Mouse (Mus musculus) intestine, embryonic 14.5 days (tissue): Measurements from ENCODE around the gene Drd4. TPM values are rescaled to one million over a fixed set of nuclear protein-coding genes. Genes with fewer than 3 reads are reported as not detected.
A peak's percentile ranks its signal among the peaks of the same experiment; 100 is the strongest.

Source experiments
- ATAC-seq: fragments of 200-750 bp; cut with Nextera tagmentation; replicated peaks from 2 replicates; pipeline ENCODE4 v1.8.0; 2017; ENCODE audit warnings: low read depth, moderate number of reproducible peaks, moderate TSS enrichment, moderate library complexity; ENCODE audit not compliant: low FRiP score, low TSS enrichment
- DNase-seq: peaks from one replicate; pipeline ENCODE4 v3.0.0-alpha.2; 2018; ENCODE audit warnings: low spot score
- H3K27ac ChIP-seq: fragments of 300-500 bp; sonication (generic); 2 replicates; pipeline ENCODE4 v1.5.1; 2014; ENCODE audit warnings: low read depth, mild to moderate bottlenecking, control low read depth
- H3K27me3 ChIP-seq: fragments of 300-500 bp; sonication (generic); replicated peaks from 2 replicates; pipeline ENCODE4 v1.6.1; 2014; ENCODE audit warnings: low read length, control low read depth; ENCODE audit not compliant: control insufficient read depth, insufficient read depth
- H3K36me3 ChIP-seq: fragments of 300-500 bp; sonication (generic); 2 replicates; pipeline ENCODE4 v1.6.1; 2014; ENCODE audit warnings: low read length, control low read depth; ENCODE audit not compliant: control insufficient read depth, insufficient read depth
- H3K4me1 ChIP-seq: fragments of 300-500 bp; sonication (generic); replicated peaks from 2 replicates; pipeline ENCODE4 v1.6.1; 2014; ENCODE audit warnings: low read length, control low read depth, mixed read lengths; ENCODE audit not compliant: control insufficient read depth, insufficient read depth
- H3K4me2 ChIP-seq: fragments of 300-500 bp; sonication (generic); 2 replicates; pipeline ENCODE4 v1.6.1; 2014; ENCODE audit warnings: low read length
- H3K4me3 ChIP-seq: fragments of 300-500 bp; sonication (generic); 2 replicates; pipeline ENCODE4 v1.5.1; 2014; ENCODE audit warnings: low read depth, low read length, control low read depth, mixed read lengths
- H3K9ac ChIP-seq: fragments of 300-500 bp; sonication (generic); 2 replicates; pipeline ENCODE4 v1.6.1; 2014; ENCODE audit warnings: mild to moderate bottlenecking, low read length
- H3K9me3 ChIP-seq: fragments of 300-500 bp; sonication (generic); 2 replicates; pipeline ENCODE4 v1.6.1; 2016; ENCODE audit warnings: low read length, control low read depth; ENCODE audit not compliant: control insufficient read depth
- WGBS: fragments of 180-500 bp; shearing (Covaris S2); extraction: QIAGEN DNeasy Blood & Tissue Kit; methylation state at CpG from one replicate; pipeline ENCODE4 v1.1.7; 2014; 5-methylcytosine and 5-hydroxymethylcytosine counted together
- polyA plus RNA-seq: library from polyadenylated mRNA; unstranded; fragments of >200 nt; fragmentation: Nextera tagmentation; extraction: Ambion mirVana; gene quantifications from 2 replicates; pipeline ENCODE4 v1.2.1, GENCODE M21; 2014

The Drd4 gene
- polyA plus RNA-seq, 1 experiment from 2014 or later, result 0.93 TPM

DNA sequence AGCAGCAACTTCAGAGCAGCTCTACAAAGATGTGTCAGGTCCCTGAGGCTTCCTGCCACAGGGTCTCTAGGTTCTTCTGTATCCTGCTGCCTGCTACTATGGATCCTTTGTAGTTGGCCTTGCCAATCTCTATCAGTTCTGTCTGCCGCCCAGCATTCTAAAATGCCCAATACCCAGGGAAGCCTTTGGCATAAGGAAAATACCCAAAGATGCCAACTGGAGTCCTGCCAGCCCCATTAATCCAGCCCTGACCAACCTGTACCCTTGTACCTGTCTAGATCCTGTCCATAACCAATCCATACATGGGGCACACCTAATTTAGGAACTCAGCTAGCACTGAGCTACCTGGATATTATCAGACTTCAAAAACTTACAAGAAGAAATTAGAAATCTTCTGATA is 32.9 kb downstream of the Drd4 start:
- 85% methylated on average over 1 of the region's 1 CpGs for WGBS
- ATAC-seq, result no peak

DNA sequence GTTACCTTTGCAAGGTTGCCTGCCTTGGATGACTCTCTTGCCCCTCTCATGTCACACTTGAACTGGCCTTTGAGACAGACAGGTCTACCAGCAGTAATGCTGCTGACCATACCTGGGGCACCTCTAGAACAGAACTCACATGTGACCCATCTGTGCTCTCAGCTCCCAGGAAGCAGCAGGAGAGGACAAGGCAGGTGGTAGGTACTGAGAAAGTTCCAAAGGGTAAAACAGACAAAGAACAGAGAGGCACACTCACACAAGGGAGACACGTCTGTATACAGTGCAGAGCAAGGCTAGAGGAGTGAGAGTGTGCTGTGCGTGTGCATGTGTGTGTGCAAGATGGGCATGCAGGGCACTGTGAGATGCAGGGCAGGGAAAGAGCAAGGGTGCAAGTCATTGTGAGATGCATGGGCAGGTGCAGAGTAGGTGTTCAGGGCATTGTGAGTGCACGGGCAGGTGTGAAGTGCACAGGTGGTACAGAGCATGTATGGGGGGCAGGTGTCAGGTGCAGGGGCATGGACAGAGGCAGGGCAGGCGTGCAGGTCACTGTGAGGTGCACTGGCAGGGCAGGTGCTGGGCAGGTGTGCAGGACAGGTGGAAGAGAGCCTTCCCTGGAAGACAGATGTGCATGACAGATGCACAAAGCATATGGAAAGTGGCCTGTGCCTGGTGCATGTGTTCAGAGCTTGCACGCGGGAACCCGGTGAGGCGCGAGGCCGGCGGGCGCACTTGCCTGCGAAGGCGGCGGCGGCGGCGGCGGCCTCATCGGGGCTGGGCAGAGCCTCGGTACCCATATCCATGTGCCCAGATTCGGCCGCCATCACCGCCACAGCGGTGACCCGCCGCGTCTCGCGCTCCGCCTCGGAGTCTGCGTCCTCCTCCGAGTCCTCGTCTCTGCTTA is 35.0 kb downstream of the Drd4 start:
- Histone ChIP-seq H3K4me1 (peaks cover 15% of the 10 kb centered on the region), H3K27ac (peak overlapping the region; percentile 100), H3K9me3 (no peaks in the 10 kb centered on the region), H3K36me3 (peaks cover 22% of the 10 kb centered on the region), H3K27me3 (no peaks in the 10 kb centered on the region), H3K9ac (peak overlapping the region; percentile 94), H3K4me2 (peak overlapping the region; percentile 99), H3K4me3 (peak overlapping the region; percentile 56)
- ATAC-seq, result peak; percentile 18
- WGBS, result 3% methylated on average over 35 of the region's 35 CpGs
- peak; percentile 66 for DNase-seq

More for the DNA sequence above, 32.9 kb downstream of the Drd4 start:
- Histone ChIP-seq H3K4me3 (no peak overlapping the region), H3K27me3 (no peaks in the 10 kb centered on the region), H3K36me3 (peaks cover 44% of the 10 kb centered on the region), H3K27ac (no peak overlapping the region), H3K9ac (no peak overlapping the region), H3K4me2 (no peak overlapping the region), H3K9me3 (no peaks in the 10 kb centered on the region), H3K4me1 (peaks cover 15% of the 10 kb centered on the region)
- DNase-seq, result no peak

DNA sequence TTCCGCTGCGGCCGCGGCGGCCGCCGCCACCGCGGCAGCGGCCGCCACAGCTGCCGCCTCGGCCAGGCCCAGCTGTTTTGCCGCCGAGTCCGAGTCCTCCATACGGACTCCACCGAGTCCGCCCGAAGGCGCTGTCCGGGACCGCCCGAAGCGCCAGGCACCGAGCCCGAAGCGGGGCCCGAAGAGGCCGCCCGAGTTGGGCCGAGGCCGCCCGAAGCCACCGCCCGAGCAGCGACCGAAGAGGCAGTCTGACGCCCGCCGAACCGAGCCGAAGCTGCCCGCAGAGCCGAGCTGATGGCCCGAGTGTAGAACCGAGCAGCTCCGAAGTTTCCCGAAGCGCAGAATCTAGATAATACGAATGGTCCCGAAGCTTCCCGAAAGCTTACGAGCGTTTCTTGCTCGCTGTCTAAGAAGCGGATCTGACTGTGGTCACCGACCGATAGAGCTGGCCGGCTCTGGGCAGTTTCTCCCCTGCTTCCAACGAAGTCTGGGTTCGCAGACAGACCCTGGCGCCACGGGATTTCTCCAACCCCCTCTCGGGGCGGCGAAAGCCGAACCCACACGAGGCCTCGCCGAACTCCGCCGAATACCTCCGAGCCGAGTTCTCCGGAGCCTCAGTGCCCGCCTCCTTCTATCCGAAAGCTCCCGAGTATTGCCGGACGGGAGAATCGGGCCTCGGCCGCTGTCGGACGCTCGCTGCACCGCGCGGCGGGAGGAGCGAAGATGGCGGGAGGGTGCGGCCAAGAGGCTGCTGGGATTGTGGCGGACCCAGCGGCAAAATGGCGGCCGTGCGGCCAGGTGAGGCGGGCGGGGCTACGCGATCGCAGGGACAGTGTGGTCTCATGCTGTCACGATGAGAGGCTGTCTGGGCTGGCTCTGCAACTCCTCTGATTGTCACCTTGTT is 35.9 kb downstream of the Drd4 start, which contains the start of the genes Deaf1 and Tmem80:
TSS of gene Deaf1 (minus strand) at position 222 of the 904 bp plus-strand sequence.
TSS of gene Tmem80 (plus strand) at position 271 of the 904 bp plus-strand sequence.
- ATAC-seq, result peak; percentile 95
- Histone ChIP-seq H3K27ac (peak within 1 kb of the TSS; percentile 100), H3K9ac (peak within 1 kb of the TSS; percentile 94), H3K4me2 (peak within 1 kb of the TSS; percentile 99), H3K36me3 (peaks cover 14% of the 10 kb centered on the region), H3K9me3 (no peaks in the 10 kb centered on the region), H3K4me3 (peak within 1 kb of the TSS; percentile 56), H3K27me3 (no peaks in the 10 kb centered on the region), H3K4me1 (peaks cover 15% of the 10 kb centered on the region)
- peak; percentile 98 for DNase-seq
- WGBS, result under 1% methylated on average over 104 of the region's 105 CpGs

DNA sequence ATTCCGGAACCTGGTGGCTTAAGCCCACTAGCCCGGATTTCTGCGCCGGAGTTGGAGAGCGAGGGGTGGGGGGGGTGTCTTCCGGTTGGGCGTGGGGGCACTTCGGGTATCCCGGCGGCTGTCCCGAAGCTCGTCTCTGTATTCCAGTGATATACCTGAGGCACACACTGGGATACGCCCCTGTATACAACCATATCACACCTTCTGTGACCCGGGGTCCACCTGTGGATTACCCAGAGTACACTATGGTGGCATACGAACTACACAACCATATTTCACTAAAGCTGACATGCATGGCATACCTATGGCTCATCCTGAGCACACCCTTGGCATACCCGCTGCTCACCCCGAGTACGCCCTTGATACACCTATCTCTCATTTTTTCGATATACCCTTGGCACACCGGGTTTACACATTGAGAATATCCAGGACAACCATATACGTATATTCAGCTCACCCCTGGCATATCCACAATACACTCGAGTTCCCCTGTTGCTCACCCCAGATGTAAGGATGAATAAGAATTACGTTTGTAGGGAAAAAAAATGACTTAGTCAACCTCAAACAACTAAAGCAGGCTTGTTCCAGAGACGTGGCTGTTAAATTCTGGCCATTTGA is 36.7 kb downstream of the Drd4 start:
- peak overlapping the region; percentile 99 for H3K4me2 ChIP-seq
- no peaks in the 10 kb centered on the region for H3K9me3 ChIP-seq
- 13% methylated on average over 24 of the region's 24 CpGs for WGBS
- ATAC-seq, result peak; percentile 44
- peaks cover 15% of the 10 kb centered on the region for H3K4me1 ChIP-seq
- peaks cover 14% of the 10 kb centered on the region for H3K36me3 ChIP-seq
- H3K27me3 ChIP-seq, result no peaks in the 10 kb centered on the region
- H3K4me3 ChIP-seq, result peak overlapping the region; percentile 56
- H3K27ac ChIP-seq, result peak overlapping the region; percentile 100
- no peak for DNase-seq
- H3K9ac ChIP-seq, result peak overlapping the region; percentile 94

DNA sequence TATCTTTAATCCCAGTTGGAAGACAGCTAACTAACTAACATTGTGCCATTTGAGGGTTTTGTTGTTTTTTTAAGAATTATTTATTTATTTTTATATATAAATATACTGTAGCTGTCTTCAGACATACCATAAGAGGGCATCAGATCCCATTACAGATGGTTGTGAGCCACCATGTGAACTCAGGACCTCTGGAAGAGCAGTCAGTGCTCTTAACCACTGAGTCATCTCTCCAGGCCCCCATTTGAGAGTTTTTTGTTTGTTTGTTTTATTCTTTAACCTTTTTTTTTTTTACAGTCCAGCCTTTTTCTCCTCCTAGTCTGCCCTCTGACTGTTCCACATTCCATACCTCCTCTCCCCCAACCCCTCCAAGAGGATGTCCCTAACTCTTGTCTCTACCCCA is 38.9 kb downstream of the Drd4 start:
- DNase-seq, result no peak
- ATAC-seq, result no peak

DNA sequence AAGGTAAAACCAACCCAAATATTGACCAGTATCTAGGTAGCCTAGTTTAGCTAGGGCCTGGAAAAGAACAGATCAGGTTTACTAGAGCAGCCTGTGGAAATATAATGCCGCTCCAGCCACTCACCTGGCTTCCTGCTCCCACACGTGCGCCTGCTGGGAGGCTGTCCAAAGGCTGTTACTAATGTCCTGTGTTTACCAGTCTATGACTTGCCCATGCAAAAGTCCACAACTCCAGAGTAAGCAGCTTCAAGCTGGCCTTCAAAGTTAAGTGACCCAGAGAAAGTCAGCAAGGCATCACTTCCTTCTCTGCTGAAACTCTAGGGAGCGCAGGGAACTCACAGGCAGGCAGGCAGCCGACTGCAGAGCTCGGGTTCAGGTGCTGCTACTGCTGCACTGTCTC is 40.2 kb downstream of the Drd4 start:
- H3K4me2 ChIP-seq, result no peak overlapping the region
- no peaks in the 10 kb centered on the region for H3K9me3 ChIP-seq
- no peaks in the 10 kb centered on the region for H3K27me3 ChIP-seq
- no peak for DNase-seq
- H3K27ac ChIP-seq, result no peak overlapping the region
- H3K36me3 ChIP-seq, result peaks cover 22% of the 10 kb centered on the region
- no peak for ATAC-seq
- 0 out of 2 replicates have a peak, but pooled peaks cover 4% of the 10 kb centered on the region for H3K4me1 ChIP-seq
- no peak overlapping the region for H3K9ac ChIP-seq
- 83% methylated on average over 6 of the region's 6 CpGs for WGBS
- H3K4me3 ChIP-seq, result no peak overlapping the region

More for the DNA sequence above, 38.9 kb downstream of the Drd4 start:
- H3K9me3 ChIP-seq, result no peaks in the 10 kb centered on the region
- H3K4me2 ChIP-seq, result no peak overlapping the region
- H3K4me3 ChIP-seq, result no peak overlapping the region
- H3K27ac ChIP-seq, result no peak overlapping the region
- H3K27me3 ChIP-seq, result no peaks in the 10 kb centered on the region
- H3K9ac ChIP-seq, result no peak overlapping the region
- H3K4me1 ChIP-seq, result peaks cover 15% of the 10 kb centered on the region
- peaks cover 22% of the 10 kb centered on the region for H3K36me3 ChIP-seq

DNA sequence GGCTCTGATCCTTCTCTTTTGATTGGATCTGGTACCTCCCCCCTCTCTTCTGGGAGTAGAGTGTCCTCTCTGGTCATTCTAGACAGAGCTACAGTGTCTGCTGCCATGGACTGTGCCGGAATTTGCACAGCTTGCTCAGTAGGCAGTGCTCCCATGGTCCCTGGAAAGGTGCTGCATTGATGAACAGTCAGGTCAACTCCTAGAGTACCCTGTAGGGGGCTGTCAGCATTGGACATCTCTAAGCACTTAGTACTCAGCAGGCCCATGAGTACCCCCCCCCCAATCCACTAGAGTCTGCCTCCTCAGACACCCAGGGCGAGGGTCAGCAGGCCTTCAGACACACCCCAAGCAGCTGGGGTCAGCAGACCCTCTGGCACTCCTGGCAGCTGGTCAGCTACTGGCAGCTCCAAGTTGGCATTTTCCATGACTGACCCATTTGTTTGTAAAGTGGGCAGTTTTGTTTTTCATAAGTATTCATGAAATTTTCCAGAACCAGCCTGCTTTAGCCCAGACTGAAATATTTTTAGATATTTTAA is 43.3 kb downstream of the Drd4 start:
- WGBS, result 74% methylated on average over 2 of the region's 2 CpGs
- Histone ChIP-seq H3K9me3 (no peaks in the 10 kb centered on the region), H3K4me3 (no peak overlapping the region), H3K4me2 (no peak overlapping the region), H3K4me1 (no peaks in the 10 kb centered on the region; the same call in 1 of the 2 replicates), H3K27me3 (no peaks in the 10 kb centered on the region), H3K36me3 (peaks cover 22% of the 10 kb centered on the region), H3K27ac (no peak overlapping the region), H3K9ac (no peak overlapping the region)
- no peak for DNase-seq
- no peak for ATAC-seq

DNA sequence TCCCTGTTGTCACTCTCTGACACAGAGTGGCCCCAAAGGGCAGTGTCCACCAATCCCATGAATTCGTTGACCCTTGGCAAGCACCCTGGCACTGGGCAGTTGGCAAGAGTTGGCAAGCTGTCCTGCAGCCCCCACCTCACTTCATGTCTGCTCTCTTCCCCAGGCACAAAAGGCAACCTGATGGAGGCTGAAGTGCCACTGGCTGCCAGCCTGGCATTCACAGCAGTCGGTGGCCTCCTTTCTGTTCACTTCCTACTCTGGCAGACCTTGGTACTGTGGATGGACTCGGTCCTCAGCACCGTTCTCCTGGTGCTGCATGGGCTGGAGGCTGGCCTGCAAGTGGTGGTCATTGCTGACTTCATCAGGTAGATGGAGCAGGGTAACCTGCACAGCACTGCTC is 43.9 kb downstream of the Drd4 start:
- no peak for ATAC-seq
- Histone ChIP-seq H3K36me3 (peaks cover 22% of the 10 kb centered on the region), H3K4me3 (no peak overlapping the region), H3K4me1 (no peaks in the 10 kb centered on the region; the same call in 1 of the 2 replicates), H3K4me2 (no peak overlapping the region), H3K9ac (no peak overlapping the region), H3K27ac (no peak overlapping the region), H3K9me3 (no peaks in the 10 kb centered on the region), H3K27me3 (no peaks in the 10 kb centered on the region)
- no peak for DNase-seq
- 88% methylated on average over 4 of the region's 4 CpGs for WGBS
